ENCODE assay signal across 8 mouse cellular contexts in genomic region chr10:44004221-44004751, GRCm38 (mm10).
DNase-seq lines count a peak whose midpoint lies in the region; ATAC-seq and TF ChIP-seq lines count a peak whose summit lies in the region.

No protein-coding gene starts in this region.

- peak overlapping the region; percentile 47; the same call in 1 of the 2 replicates for H3K9ac ChIP-seq in heart, embryonic 12.5 days
- H3K9ac ChIP-seq in stomach, embryonic 16.5 days (ENCODE audit: low read length), result peak overlapping the region; percentile 69

- no peak overlapping the region for H3K27ac ChIP-seq in heart, embryonic 12.5 days (ENCODE audit: poor library complexity, severe bottlenecking)
- no peak overlapping the region for H3K27ac ChIP-seq in stomach, embryonic 16.5 days (ENCODE audit: low read length)

- peak; percentile 48 for DNase-seq in ovary, postnatal 36 days (ENCODE audit: low spot score)
- DNase-seq in ovary, postnatal 14 days (ENCODE audit: low spot score), result no peak
- peak; percentile 29 for DNase-seq in brain, embryonic 14.5 days (ENCODE audit: low read depth)
- DNase-seq in kidney, adult 9 months, result peak; percentile 51
- peak; percentile 30 for DNase-seq in lung, postnatal 10 days
- no peak for DNase-seq in cerebellum, postnatal 4 days (ENCODE audit: low spot score in 2 of 2)

- no peaks in the 10 kb centered on the region for H3K9me3 ChIP-seq in heart, embryonic 12.5 days (replicated peaks)
- no peaks in the 10 kb centered on the region for H3K9me3 ChIP-seq in stomach, embryonic 16.5 days (replicated peaks; ENCODE audit: control insufficient read depth, low read length)

- ATAC-seq in heart, embryonic 12.5 days (ENCODE audit: insufficient number of reproducible peaks, low FRiP score), result no peak
- ATAC-seq in stomach, embryonic 16.5 days (ENCODE audit: insufficient read depth, low FRiP score), result no peak

- peak overlapping the region; percentile 83 for H3K4me3 ChIP-seq in heart, embryonic 12.5 days
- peak overlapping the region; percentile 72 for H3K4me3 ChIP-seq in stomach, embryonic 16.5 days (replicated peaks; ENCODE audit: low read length)

- H3K27me3 ChIP-seq in heart, embryonic 12.5 days (replicated peaks), result peaks cover 80% of the 10 kb centered on the region
- peaks cover 31% of the 10 kb centered on the region for H3K27me3 ChIP-seq in stomach, embryonic 16.5 days (ENCODE audit: control insufficient read depth, insufficient read depth, low read length)

- TF ChIP-seq CTCF in brain, embryonic 14.5 days (IDR thresholded peaks at IDR 0.05; ENCODE audit: borderline replicate concordance, extremely low read depth, insufficient read depth, insufficient read length), result no peak

- H3K36me3 ChIP-seq in heart, embryonic 12.5 days, result no peaks in the 10 kb centered on the region
- H3K36me3 ChIP-seq in stomach, embryonic 16.5 days (ENCODE audit: control insufficient read depth, insufficient read depth, low read length), result no peaks in the 10 kb centered on the region

- peak overlapping the region; percentile 90 for H3K4me2 ChIP-seq in heart, embryonic 12.5 days
- H3K4me2 ChIP-seq in stomach, embryonic 16.5 days (ENCODE audit: low read depth, low read length), result peak overlapping the region; percentile 66

- no peak for TF ChIP-seq POLR2A in brain, embryonic 14.5 days (IDR thresholded peaks at IDR 0.05; ENCODE audit: borderline replicate concordance, extremely low read depth, insufficient read depth, insufficient read length, poor library complexity, severe bottlenecking)

- peaks cover 16% of the 10 kb centered on the region for H3K4me1 ChIP-seq in heart, embryonic 12.5 days (replicated peaks)
- H3K4me1 ChIP-seq in stomach, embryonic 16.5 days (ENCODE audit: control insufficient read depth, insufficient read depth, low read length), result peaks cover 20% of the 10 kb centered on the region

- WGBS in heart, embryonic 12.5 days, result under 1% methylated on average over 33 of the region's 33 CpGs
- 3% methylated on average over 33 of the region's 33 CpGs for WGBS in stomach, embryonic 16.5 days

Comparison
In these comparisons a context has a peak if more than half of its experiments do, and no peak if none do; other contexts are left out.
1. DNase-seq: peak in ovary, postnatal 36 days (single experiment), brain, embryonic 14.5 days (single experiment), kidney, adult 9 months (single experiment) and lung, postnatal 10 days (single experiment); none in ovary, postnatal 14 days (single experiment) and cerebellum, postnatal 4 days (0 of 2).